Mouse (Mus musculus): ENCODE results near the gene Agt.

- TF ChIP-seq CTCF (IDR thresholded peaks at IDR 0.05; ENCODE audit: extremely low read depth, insufficient read depth, low read length) (peak; percentile 91), POLR2A (IDR thresholded peaks at IDR 0.05; ENCODE audit: extremely low read depth, insufficient read depth, low read length) (peak; percentile 30; the same call in 1 of the 2 replicates)
These were observed 47.9 kb upstream of the Agt start for GRCm38 (mm10) chr8:124617266-124617869.

Measured in cortical plate, adult 2 months (tissue).